Mouse (Mus musculus) C2C12 (cell line): ENCODE data around the gene Zmynd19.

ENCODE experiments used
- CTCF ChIP-seq: IDR thresholded peaks from one replicate; pipeline ENCODE4 v1.5.1; 2011; ENCODE audit not compliant: control insufficient read depth, insufficient read depth, insufficient read length
- MYOG ChIP-seq: IDR thresholded peaks from one replicate; pipeline ENCODE4 v1.6.1; 2011; ENCODE audit not compliant: control insufficient read depth, insufficient read length; ENCODE audit errors: extremely low read depth

GRCm38 (mm10) chr2:24926345-24926964 lies 23.1 kb upstream of the Zmynd19 start:
- TF ChIP-seq CTCF, result no peak
- TF ChIP-seq MYOG, result no peak
